Mouse (Mus musculus): Measurements from ENCODE around the gene Rasl11b.
A peak's percentile ranks its signal among the peaks of the same experiment; 100 is the strongest.

The Rasl11b gene

DNA sequence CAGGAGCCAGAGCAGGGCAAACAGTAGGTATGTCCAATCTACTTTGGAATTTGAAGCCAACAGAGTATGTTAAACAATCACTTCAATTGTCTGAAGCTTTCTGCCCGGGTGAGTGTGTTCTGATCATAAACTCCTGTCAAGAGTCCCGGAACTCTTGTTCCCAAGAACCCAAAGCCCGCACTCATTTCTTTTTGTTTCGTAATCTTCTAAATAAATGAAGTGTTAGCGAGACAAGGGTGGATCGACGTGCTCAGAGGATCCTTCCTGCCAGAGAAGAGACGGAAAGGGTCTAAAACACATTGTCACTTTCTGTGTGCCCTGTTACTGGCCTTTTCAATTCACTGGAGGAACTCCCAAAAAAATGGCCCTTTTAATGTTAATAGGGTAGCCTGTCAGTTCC is 6.2 kb upstream of the Rasl11b start:
- DNase-seq: no peak

- no peak for DNase-seq
Measured at GRCm38 (mm10) chr5:74189484-74190160, 5.5 kb upstream of the Rasl11b start.

- no peak for DNase-seq
Measured at GRCm38 (mm10) chr5:74190161-74190491, 5.0 kb upstream of the Rasl11b start.

- no peak for DNase-seq
Measured at GRCm38 (mm10) chr5:74190911-74191310, 4.2 kb upstream of the Rasl11b start.

DNA sequence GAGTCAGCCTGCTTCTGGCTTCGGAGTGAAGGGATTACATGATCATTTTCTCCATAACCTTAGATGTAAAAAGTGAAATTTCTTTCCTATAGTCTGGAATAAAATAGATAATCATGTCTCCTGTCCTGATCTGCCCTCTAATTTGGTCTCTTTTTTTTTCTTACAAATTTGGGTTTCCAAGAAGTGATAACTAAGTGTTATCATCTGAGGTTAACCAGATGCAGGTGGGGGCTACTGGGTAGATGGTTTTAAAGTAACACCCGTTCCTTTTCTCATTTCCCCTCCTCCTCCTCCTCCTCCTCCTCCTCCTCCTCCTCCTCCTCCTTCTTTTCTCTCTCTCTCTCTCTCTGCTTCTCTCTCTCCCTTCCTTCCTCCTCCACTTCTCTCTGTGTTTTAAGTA is 2.1 kb upstream of the Rasl11b start:
- DNase-seq: no peak

DNA sequence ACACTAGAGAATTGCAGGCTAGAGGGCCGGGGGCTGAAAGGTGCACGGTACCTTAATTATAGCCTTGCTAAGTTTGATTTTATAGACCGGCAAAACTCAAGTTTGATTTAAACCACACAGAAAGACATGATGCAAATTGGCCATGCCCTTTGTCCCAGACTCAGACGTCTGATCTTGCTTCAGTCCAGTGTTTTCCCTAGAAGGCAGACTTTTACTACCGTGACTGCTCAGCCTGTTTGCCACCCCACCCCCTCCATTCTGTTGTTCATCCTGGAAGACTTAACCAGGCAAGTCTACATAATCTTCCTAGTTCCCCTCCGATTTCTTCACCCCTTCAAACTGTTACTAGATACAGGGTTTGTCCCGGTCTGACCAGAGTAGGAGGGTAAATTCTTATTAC is 1.5 kb upstream of the Rasl11b start:
- DNase-seq: no peak

GRCm38 (mm10) chr5:74194027-74194840 is 852 bp upstream of the Rasl11b start:
- DNase-seq: no peak

- DNase-seq: no peak
Measured at GRCm38 (mm10) chr5:74195614-74196306, 674 bp downstream of the Rasl11b start.

DNA sequence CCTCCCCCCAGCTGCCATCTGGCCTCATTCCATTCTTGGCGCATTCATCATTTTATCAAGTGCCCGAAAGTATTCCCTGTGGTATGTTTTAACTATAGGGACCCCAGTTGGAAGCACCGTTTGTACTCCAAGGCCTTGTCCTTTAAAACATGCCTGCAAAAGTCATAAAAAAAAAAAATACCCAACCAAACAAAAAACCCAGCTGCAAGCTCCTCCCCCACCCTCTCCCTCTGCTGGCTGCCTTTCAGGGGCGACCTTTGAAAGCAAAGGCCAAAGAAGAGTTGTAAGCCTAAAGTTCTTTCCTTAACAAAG is 1.2 kb downstream of the Rasl11b start:
- no peak for DNase-seq

- no peak for DNase-seq
Measured at GRCm38 (mm10) chr5:74197541-74198330, 2.6 kb downstream of the Rasl11b start.

DNA sequence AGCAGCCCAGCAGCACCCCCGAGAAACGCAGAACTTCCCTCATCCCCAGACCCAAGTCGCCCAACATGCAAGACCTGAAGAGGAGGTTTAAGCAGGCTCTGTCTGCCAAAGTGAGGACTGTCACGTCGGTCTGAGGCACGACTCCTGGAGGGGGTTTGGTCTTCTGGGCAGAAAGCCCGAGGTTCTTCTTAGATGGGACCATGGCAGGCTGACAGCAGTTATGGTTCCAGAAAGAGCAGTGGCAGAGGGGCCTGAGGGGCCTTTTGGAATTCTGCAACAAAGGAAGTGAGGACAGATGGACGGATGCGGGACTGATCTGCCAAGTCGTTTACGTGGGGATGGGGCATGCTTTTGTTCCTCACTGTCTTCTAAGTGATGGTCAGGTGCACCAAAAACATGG is 3.4 kb downstream of the Rasl11b start:
- no peak for DNase-seq

GRCm38 (mm10) chr5:74199793-74200192 is 4.7 kb downstream of the Rasl11b start:
- no peak for DNase-seq

- DNase-seq: no peak
Measured at GRCm38 (mm10) chr5:74200481-74200880, 5.4 kb downstream of the Rasl11b start.

DNA sequence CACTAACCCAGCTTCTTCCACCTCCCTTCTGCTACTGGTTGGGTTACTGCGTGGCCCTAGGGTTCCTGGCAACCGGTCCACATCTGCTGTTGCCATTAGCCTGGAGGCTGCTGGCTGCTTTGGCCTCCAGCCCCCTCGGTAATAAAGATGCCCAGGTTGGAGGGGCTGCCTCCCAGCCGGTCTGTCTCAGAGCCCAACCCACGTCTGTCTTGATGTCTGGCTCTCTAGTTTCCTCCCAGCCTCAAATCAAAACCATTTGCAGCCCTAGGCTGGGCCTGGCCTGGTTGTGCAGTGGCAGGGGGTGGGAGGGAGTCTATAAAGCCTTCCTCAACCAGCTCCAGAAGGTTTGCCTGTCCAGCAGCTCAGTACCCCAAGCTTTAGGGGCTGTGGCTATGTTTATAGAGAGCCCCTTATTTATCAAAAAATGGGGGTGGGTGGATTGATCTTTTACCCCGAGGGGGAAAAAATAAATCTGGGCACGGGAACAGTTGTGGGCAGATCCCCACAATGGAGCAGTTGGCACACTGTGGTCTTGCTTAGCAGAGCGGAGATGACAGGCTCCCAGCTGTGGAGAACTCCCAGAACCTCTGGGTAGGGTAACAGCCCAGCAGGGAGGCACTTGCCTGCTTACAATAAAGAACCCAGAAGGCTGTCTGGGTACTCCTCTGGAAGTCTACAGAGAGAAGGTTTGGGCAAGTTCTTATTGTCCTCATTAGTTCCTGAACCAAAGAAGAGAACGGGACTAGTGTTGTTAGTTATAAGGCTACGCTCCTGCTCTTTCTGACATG is 6.7 kb downstream of the Rasl11b start:
- no peak for DNase-seq

GRCm38 (mm10) chr5:74202515-74202914 is 7.4 kb downstream of the Rasl11b start:
- DNase-seq: no peak

DNA sequence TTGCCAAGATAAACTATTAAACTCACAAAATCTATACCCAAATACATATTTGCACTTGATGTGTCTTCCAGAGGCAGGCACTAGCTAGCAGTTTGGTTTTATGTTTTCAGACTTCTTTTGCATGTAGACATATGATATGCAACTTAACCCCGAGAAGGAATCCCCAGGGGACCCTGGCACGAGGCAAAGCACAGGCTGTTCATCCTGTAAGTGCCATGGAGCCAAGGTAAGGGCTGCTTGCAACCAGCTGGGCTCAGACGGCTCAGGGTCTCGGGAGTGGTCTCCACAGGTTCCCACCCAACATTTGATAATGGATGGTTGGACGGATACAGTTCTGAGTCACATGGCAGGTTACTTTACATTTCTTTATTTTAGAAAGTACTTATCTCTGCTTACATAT is 9.4 kb downstream of the Rasl11b start:
- DNase-seq: no peak

GRCm38 (mm10) chr5:74205509-74205908 is 10.4 kb downstream of the Rasl11b start:
- no peak for DNase-seq

DNA sequence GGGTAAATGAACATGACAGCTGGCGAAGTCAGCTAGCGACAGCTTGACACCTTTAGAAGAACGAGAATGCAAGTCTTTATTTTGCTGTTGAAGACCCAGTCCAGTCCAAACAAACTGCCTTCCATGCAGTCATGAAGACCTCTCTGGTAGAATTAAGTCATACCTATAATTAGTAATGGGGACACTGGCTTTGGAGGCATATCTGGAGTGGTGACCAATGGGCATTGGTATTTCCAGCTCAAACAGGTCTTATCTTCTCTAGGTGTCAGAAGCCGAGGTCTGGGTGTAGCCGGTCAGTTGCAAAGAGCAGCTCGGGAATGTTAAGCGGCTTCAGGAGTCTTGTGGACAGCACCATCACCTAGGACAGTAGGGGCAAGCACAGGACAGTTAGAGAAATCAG is 11.0 kb downstream of the Rasl11b start:
- DNase-seq: no peak

- no peak for DNase-seq
Measured at GRCm38 (mm10) chr5:74206649-74207048, 11.6 kb downstream of the Rasl11b start.

DNA sequence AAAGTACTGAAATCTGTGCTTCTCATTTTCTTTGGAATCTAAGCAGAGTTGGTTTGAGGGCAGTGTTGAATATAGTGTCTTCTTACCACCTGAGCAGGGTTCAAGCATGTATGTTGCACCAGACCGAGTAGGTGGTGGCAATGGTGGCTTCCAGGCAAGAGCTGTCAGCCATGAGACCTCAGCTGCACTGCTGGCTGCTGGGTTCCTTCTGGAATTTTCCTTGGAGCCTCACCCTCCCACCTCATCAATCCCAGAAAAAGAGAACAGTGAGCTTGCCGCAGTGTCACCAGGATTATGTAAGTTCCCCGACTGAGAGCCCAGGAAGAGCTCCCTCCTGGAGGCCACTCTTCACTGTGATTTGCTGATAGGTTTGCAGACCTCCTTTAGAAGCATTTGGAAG is 12.1 kb downstream of the Rasl11b start:
- DNase-seq: no peak

DNA sequence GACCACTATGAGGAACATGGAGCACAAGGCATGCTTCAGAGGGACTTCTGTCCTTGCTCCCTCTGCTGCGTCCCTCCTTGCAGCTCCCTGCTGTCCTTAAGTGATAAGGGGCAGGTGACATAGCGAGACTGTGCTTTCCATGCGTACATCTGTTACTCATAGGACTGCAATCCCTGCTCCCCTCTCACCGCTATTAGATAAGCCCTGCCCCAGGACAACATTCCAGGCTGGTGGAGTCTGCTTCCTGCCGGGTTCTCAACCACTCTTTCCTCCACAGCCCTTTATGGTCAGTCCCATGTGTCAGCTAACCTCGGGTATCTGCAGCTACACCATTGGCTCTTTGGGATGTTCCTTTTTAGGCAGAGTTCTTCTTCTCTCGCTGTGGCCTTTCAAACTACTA is 13.4 kb downstream of the Rasl11b start:
- DNase-seq: no peak

DNA sequence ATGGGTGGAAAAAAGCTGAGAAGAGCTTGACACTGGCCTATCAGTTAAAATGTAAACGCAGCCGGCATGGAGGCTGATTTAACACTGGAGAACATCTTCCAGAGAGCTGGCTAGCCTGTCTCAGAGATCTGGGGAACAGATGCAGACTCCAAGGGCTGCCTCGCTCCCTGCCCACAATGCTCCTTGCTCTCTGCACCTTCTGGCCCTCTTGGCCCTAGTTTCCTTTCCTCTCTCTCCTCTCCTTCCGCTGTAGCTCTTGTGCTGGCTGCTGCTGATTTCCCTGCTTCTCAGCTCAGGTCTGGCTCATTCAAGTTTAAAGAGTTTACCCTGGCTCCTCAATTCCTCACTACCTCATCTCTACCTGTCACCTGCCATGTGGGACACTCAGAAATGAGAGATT is 14.6 kb downstream of the Rasl11b start:
- peak; percentile 29 to 48 for DNase-seq

- no peak for DNase-seq
Measured at GRCm38 (mm10) chr5:74211346-74211745, 16.3 kb downstream of the Rasl11b start.

Data from cerebellum, postnatal 25 days (tissue).